Mouse (Mus musculus) limb, embryonic 11.5 days (tissue): ENCODE data around the gene Utp4. TPM values are rescaled to one million over a fixed set of nuclear protein-coding genes. Genes with fewer than 3 reads are reported as not detected.

Source experiments
- ATAC-seq: fragments of 200-750 bp; cut with Nextera tagmentation; 2 replicates; pipeline ENCODE4 v1.8.0; 2017; ENCODE audit warnings: low read depth; ENCODE audit not compliant: insufficient number of reproducible peaks, low FRiP score, low TSS enrichment
- DNase-seq: peaks from one replicate; pipeline ENCODE4 v3.0.0-alpha.2; 2015; ENCODE audit warnings: low spot score
- H3K27ac ChIP-seq: fragments of 300-500 bp; sonication (generic); replicated peaks from 2 replicates; pipeline ENCODE4 v1.5.1; 2014; ENCODE audit warnings: low read depth, mild to moderate bottlenecking, low read length
- H3K27me3 ChIP-seq: fragments of 300-500 bp; sonication (generic); 2 replicates; pipeline ENCODE4 v1.6.1; 2014; ENCODE audit warnings: mild to moderate bottlenecking, low read length, mixed read lengths; ENCODE audit not compliant: control insufficient read depth, insufficient read depth
- H3K36me3 ChIP-seq: fragments of 300-500 bp; sonication (generic); 2 replicates; pipeline ENCODE4 v1.6.1; 2014; ENCODE audit warnings: mild to moderate bottlenecking, low read length, moderate library complexity, mixed read lengths; ENCODE audit not compliant: control insufficient read depth, insufficient read depth
- H3K4me1 ChIP-seq: fragments of 300-500 bp; sonication (generic); 2 replicates; pipeline ENCODE4 v1.6.1; 2014; ENCODE audit warnings: low read length, mixed read lengths; ENCODE audit not compliant: control insufficient read depth, insufficient read depth
- H3K4me2 ChIP-seq: fragments of 300-500 bp; sonication (generic); 2 replicates; pipeline ENCODE4 v1.6.1; 2014; ENCODE audit warnings: low read depth, mild to moderate bottlenecking, moderate library complexity; ENCODE audit not compliant: severe bottlenecking
- H3K4me3 ChIP-seq: fragments of 300-500 bp; sonication (generic); 2 replicates; pipeline ENCODE4 v1.5.1; 2014; ENCODE audit warnings: low read depth, low read length
- H3K9ac ChIP-seq: fragments of 300-500 bp; sonication (generic); 2 replicates; pipeline ENCODE4 v1.6.1; 2014; ENCODE audit warnings: mild to moderate bottlenecking, low read length
- H3K9me3 ChIP-seq: fragments of 300-500 bp; sonication (generic); 2 replicates; pipeline ENCODE4 v1.6.1; 2016; ENCODE audit warnings: low read length; ENCODE audit not compliant: control insufficient read depth
- WGBS: fragments of 180-500 bp; shearing (Covaris S2); extraction: QIAGEN DNeasy Blood & Tissue Kit; methylation state at CpG from one replicate; pipeline ENCODE4 v1.1.7; 2014; 5-methylcytosine and 5-hydroxymethylcytosine counted together
- polyA plus RNA-seq: library from polyadenylated mRNA; unstranded; fragments of >200 nt; fragmentation: Nextera tagmentation; extraction: Ambion mirVana; gene quantifications from 2 replicates; pipeline ENCODE4 v1.2.1, GENCODE M21; 2014

Gene Utp4
- polyA plus RNA-seq, 1 experiment from 2014 or later: 82.6 TPM

GRCm38 (mm10) chr8:106936478-106937051 lies 43.1 kb downstream of the Utp4 start:
- peak; percentile 61 for DNase-seq
- Histone ChIP-seq H3K27me3 (no peaks in the 10 kb centered on the region), H3K4me3 (peak overlapping the region; percentile 67), H3K4me2 (peak overlapping the region; percentile 55), H3K9me3 (no peaks in the 10 kb centered on the region), H3K27ac (peak overlapping the region; percentile 84; the same call in 1 of the 2 replicates), H3K4me1 (peaks cover 13% of the 10 kb centered on the region), H3K36me3 (no peaks in the 10 kb centered on the region), H3K9ac (peak overlapping the region; percentile 93)
- no peak; the same call in 1 of the 2 replicates for ATAC-seq
- WGBS: under 1% methylated on average over 26 of the region's 26 CpGs

GRCm38 (mm10) chr8:106937081-106937800 lies 43.8 kb downstream of the Utp4 start:
- Histone ChIP-seq H3K27me3 (no peaks in the 10 kb centered on the region), H3K36me3 (no peaks in the 10 kb centered on the region), H3K9ac (peak overlapping the region; percentile 93), H3K4me2 (peak overlapping the region; percentile 55), H3K9me3 (no peaks in the 10 kb centered on the region), H3K27ac (no peak overlapping the region), H3K4me1 (peaks cover 12% of the 10 kb centered on the region), H3K4me3 (peak overlapping the region; percentile 67)
- ATAC-seq: no peak
- WGBS: 32% methylated on average over 14 of the region's 14 CpGs
- DNase-seq: no peak

GRCm38 (mm10) chr8:106941806-106942205 lies 48.4 kb downstream of the Utp4 start:
- DNase-seq (no peak), ATAC-seq (no peak)
- Histone ChIP-seq H3K9me3 (no peaks in the 10 kb centered on the region), H3K4me3 (no peak overlapping the region), H3K36me3 (no peaks in the 10 kb centered on the region), H3K27me3 (no peaks in the 10 kb centered on the region), H3K4me2 (no peak overlapping the region), H3K9ac (no peak overlapping the region), H3K4me1 (peaks cover 9% of the 10 kb centered on the region), H3K27ac (no peak overlapping the region)
- 94% methylated on average over 3 of the region's 3 CpGs for WGBS

GRCm38 (mm10) chr8:106943874-106944418 lies 50.5 kb downstream of the Utp4 start:
- ATAC-seq: no peak
- no peaks in the 10 kb centered on the region for H3K9me3 ChIP-seq
- DNase-seq: no peak
- no peak overlapping the region for H3K27ac ChIP-seq
- H3K4me3 ChIP-seq: no peak overlapping the region
- no peak overlapping the region for H3K4me2 ChIP-seq
- whole genome bisulfite sequencing: 90% methylated on average over 3 of the region's 3 CpGs
- H3K4me1 ChIP-seq: no peaks in the 10 kb centered on the region
- no peaks in the 10 kb centered on the region for H3K27me3 ChIP-seq
- no peak overlapping the region for H3K9ac ChIP-seq
- H3K36me3 ChIP-seq: no peaks in the 10 kb centered on the region

- no peak overlapping the region for H3K9ac ChIP-seq
- no peak overlapping the region for H3K4me3 ChIP-seq
- H3K36me3 ChIP-seq: no peaks in the 10 kb centered on the region
- 77% methylated on average over 3 of the region's 3 CpGs for WGBS
- no peaks in the 10 kb centered on the region for H3K4me1 ChIP-seq
- H3K27me3 ChIP-seq: no peaks in the 10 kb centered on the region
- H3K4me2 ChIP-seq: no peak overlapping the region
- ATAC-seq (no peak), DNase-seq (no peak)
- H3K27ac ChIP-seq: no peak overlapping the region
- H3K9me3 ChIP-seq: no peaks in the 10 kb centered on the region
These were observed 51.3 kb downstream of the Utp4 start for GRCm38 (mm10) chr8:106944756-106945155.

GRCm38 (mm10) chr8:106948678-106949243 lies 55.3 kb downstream of the Utp4 start:
- H3K9ac ChIP-seq: no peak overlapping the region
- H3K4me1 ChIP-seq: no peaks in the 10 kb centered on the region
- 89% methylated on average over 3 of the region's 3 CpGs for WGBS
- DNase-seq (no peak), ATAC-seq (no peak)
- H3K4me2 ChIP-seq: no peak overlapping the region
- H3K27me3 ChIP-seq: no peaks in the 10 kb centered on the region
- no peaks in the 10 kb centered on the region for H3K36me3 ChIP-seq
- H3K4me3 ChIP-seq: no peak overlapping the region
- no peaks in the 10 kb centered on the region for H3K9me3 ChIP-seq
- no peak overlapping the region for H3K27ac ChIP-seq

GRCm38 (mm10) chr8:106951707-106952106 lies 58.3 kb downstream of the Utp4 start:
- 71% methylated on average over 4 of the region's 4 CpGs for WGBS
- Histone ChIP-seq H3K4me3 (no peak overlapping the region), H3K9ac (no peak overlapping the region), H3K4me1 (no peaks in the 10 kb centered on the region), H3K36me3 (no peaks in the 10 kb centered on the region), H3K27me3 (no peaks in the 10 kb centered on the region), H3K4me2 (no peak overlapping the region), H3K27ac (no peak overlapping the region), H3K9me3 (no peaks in the 10 kb centered on the region)
- no peak for DNase-seq
- ATAC-seq: no peak

GRCm38 (mm10) chr8:106953571-106953970 lies 60.1 kb downstream of the Utp4 start:
- no peaks in the 10 kb centered on the region for H3K27me3 ChIP-seq
- ATAC-seq: no peak
- no peak overlapping the region for H3K4me2 ChIP-seq
- H3K9me3 ChIP-seq: no peaks in the 10 kb centered on the region
- no peak overlapping the region for H3K9ac ChIP-seq
- no peak overlapping the region for H3K4me3 ChIP-seq
- H3K27ac ChIP-seq: no peak overlapping the region
- H3K4me1 ChIP-seq: no peaks in the 10 kb centered on the region
- no peak for DNase-seq
- 89% methylated on average over 4 of the region's 4 CpGs for WGBS
- no peaks in the 10 kb centered on the region for H3K36me3 ChIP-seq
